In the genomic region with DNA sequence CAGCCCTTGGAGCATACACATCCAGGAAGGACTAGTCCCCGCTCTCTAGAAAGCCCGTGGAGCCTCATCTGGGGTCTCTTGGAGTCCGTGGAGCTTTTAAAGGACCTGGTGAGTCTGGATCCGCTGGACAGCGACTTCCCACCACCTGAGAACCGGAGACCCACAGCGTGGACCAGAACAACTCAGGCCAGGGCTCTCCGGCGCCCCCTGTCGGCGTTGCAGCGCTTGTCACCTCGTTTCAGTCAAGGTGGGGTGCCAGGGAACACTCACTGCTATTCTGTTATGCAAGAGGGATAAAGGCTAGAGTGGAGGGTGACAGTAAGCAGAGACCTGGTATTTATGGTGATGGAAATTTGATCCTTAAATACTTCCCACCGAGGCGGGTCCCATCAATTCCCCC, we compare ENCODE assay signal across 10 mouse cellular contexts. TPM values are rescaled to one million over a fixed set of nuclear protein-coding genes. Genes with fewer than 3 reads are reported as not detected.
A peak's percentile ranks its signal among the peaks of the same experiment; 100 is the strongest.
DNase-seq lines count a peak whose midpoint lies in the region; ATAC-seq and TF ChIP-seq lines count a peak whose summit lies in the region.
"Had no signal": no experiment of that assay in that cellular context is flagged by ENCODE, and none has a peak within 500 bp of the region (broad histone marks: within the 10 kb centered on the region; RNA-seq: fewer than 3 reads in every experiment).

No protein-coding gene starts in this region.

- H3K27ac ChIP-seq in forebrain, postnatal 0 days (ENCODE audit: low read depth, low read length): no peak overlapping the region
- no peak overlapping the region for H3K27ac ChIP-seq in forebrain, embryonic 13.5 days
- no peak overlapping the region for H3K27ac ChIP-seq in spleen, adult 2 months (ENCODE audit: insufficient read depth, low read length)
- H3K27ac ChIP-seq in kidney, postnatal 0 days: no peak overlapping the region
- H3K27ac ChIP-seq: liver, embryonic 15.5 days had no signal

- whole genome bisulfite sequencing in forebrain, postnatal 0 days: 8% methylated on average over 15 of the region's 15 CpGs
- 4% methylated on average over 15 of the region's 15 CpGs for whole genome bisulfite sequencing in forebrain, embryonic 13.5 days
- 4% methylated on average over 15 of the region's 15 CpGs for WGBS in spleen, adult 2 months
- 4% methylated on average over 15 of the region's 15 CpGs for WGBS in kidney, postnatal 0 days

- peak; percentile 54 for DNase-seq in forebrain, postnatal 0 days
- DNase-seq in spleen, adult 2 months (ENCODE audit: low read depth in 1 of 2, low spot score in 2 of 2): no peak
- no peak for DNase-seq in spleen, adult 12 weeks (ENCODE audit: low spot score)
- peak; percentile 77 for DNase-seq in embryo, embryonic 11 days
- peak; percentile 71 for DNase-seq in kidney, postnatal 0 days (ENCODE audit: low spot score)
- peak; percentile 71 for DNase-seq in lung, postnatal 14 days
- peak; percentile 87 for DNase-seq in testis, postnatal 10 days (ENCODE audit: low spot score)

- H3K9ac ChIP-seq in forebrain, postnatal 0 days: no peak overlapping the region
- no peak overlapping the region for H3K9ac ChIP-seq in forebrain, embryonic 13.5 days
- no peak overlapping the region for H3K9ac ChIP-seq in kidney, postnatal 0 days (ENCODE audit: low read depth, low read length)
- H3K9ac ChIP-seq: liver, embryonic 15.5 days had no signal

- H3K4me2 ChIP-seq in forebrain, postnatal 0 days (ENCODE audit: low read depth): no peak overlapping the region
- H3K4me2 ChIP-seq in forebrain, embryonic 13.5 days: no peak overlapping the region
- H3K4me2 ChIP-seq in kidney, postnatal 0 days (ENCODE audit: low read length): no peak overlapping the region
- H3K4me2 ChIP-seq: liver, embryonic 15.5 days had no signal

- no peaks in the 10 kb centered on the region for H3K36me3 ChIP-seq in forebrain, postnatal 0 days (ENCODE audit: insufficient read depth)
- no peaks in the 10 kb centered on the region for H3K36me3 ChIP-seq in forebrain, embryonic 13.5 days (ENCODE audit: poor library complexity, severe bottlenecking)
- no peaks in the 10 kb centered on the region for H3K36me3 ChIP-seq in spleen, adult 2 months (ENCODE audit: control insufficient read depth, insufficient read depth, low read length)
- no peaks in the 10 kb centered on the region for H3K36me3 ChIP-seq in kidney, postnatal 0 days (ENCODE audit: insufficient read depth, low read length)
- H3K36me3 ChIP-seq: liver, embryonic 15.5 days had no signal

- no peak for ATAC-seq in forebrain, postnatal 0 days
- ATAC-seq in forebrain, embryonic 13.5 days: no peak
- ATAC-seq in kidney, postnatal 0 days (replicated peaks; ENCODE audit: low FRiP score, low read depth): no peak

- H3K4me1 ChIP-seq in forebrain, postnatal 0 days (ENCODE audit: insufficient read depth): no peaks in the 10 kb centered on the region
- peaks cover 22% of the 10 kb centered on the region; the same call in 1 of the 2 replicates for H3K4me1 ChIP-seq in forebrain, embryonic 13.5 days
- no peaks in the 10 kb centered on the region for H3K4me1 ChIP-seq in spleen, adult 2 months (ENCODE audit: control insufficient read depth, insufficient read depth, insufficient read length)
- peaks cover 12% of the 10 kb centered on the region; the same call in 1 of the 2 replicates for H3K4me1 ChIP-seq in kidney, postnatal 0 days (replicated peaks; ENCODE audit: insufficient read depth, low read length)
- H3K4me1 ChIP-seq: liver, embryonic 15.5 days had no signal

- TF ChIP-seq POLR2A in spleen, adult 2 months (IDR thresholded peaks at IDR 0.05; ENCODE audit: low read depth, low read length): no peak

- peaks cover 10% of the 10 kb centered on the region; the same call in 1 of the 2 replicates for H3K27me3 ChIP-seq in forebrain, postnatal 0 days (ENCODE audit: insufficient read depth, low read length)
- H3K27me3 ChIP-seq in forebrain, embryonic 13.5 days: peaks cover 16% of the 10 kb centered on the region; the same call in 1 of the 2 replicates
- H3K27me3 ChIP-seq in spleen, adult 2 months (ENCODE audit: control insufficient read depth, insufficient read depth, low read length): peaks cover 10% of the 10 kb centered on the region
- peaks cover 22% of the 10 kb centered on the region for H3K27me3 ChIP-seq in kidney, postnatal 0 days (ENCODE audit: insufficient read depth, low read length)

- TF ChIP-seq CTCF in forebrain, postnatal 0 days (IDR thresholded peaks at IDR 0.05; ENCODE audit: low read depth): peak; percentile 81
- TF ChIP-seq CTCF in spleen, adult 2 months (IDR thresholded peaks at IDR 0.05; ENCODE audit: extremely low read depth, insufficient read depth, insufficient read length, insufficient replicate concordance): peak; percentile 53
- TF ChIP-seq CTCF in kidney, postnatal 0 days (IDR thresholded peaks at IDR 0.05; ENCODE audit: low read depth): peak; percentile 88

- H3K9me3 ChIP-seq in forebrain, postnatal 0 days (ENCODE audit: low read length): no peaks in the 10 kb centered on the region
- H3K9me3 ChIP-seq in forebrain, embryonic 13.5 days (replicated peaks): no peaks in the 10 kb centered on the region
- H3K9me3 ChIP-seq in kidney, postnatal 0 days (replicated peaks; ENCODE audit: low read length): no peaks in the 10 kb centered on the region
- H3K9me3 ChIP-seq: liver, embryonic 15.5 days had no signal

- no peak overlapping the region for H3K4me3 ChIP-seq in forebrain, postnatal 0 days (ENCODE audit: low read depth, low read length)
- no peak overlapping the region for H3K4me3 ChIP-seq in forebrain, embryonic 13.5 days
- no peak overlapping the region for H3K4me3 ChIP-seq in spleen, adult 2 months (ENCODE audit: extremely low read depth, insufficient read depth, insufficient read length)
- H3K4me3 ChIP-seq in kidney, postnatal 0 days (replicated peaks; ENCODE audit: low read depth, low read length): no peak overlapping the region
- H3K4me3 ChIP-seq: liver, embryonic 15.5 days had no signal

RNA-seq across cellular contexts. Expression of gene Zfp536, which starts 2.1 kb away (rescaled TPM):
- 24.3 and 34.9 TPM in 2 replicates for total RNA-seq in forebrain, postnatal 0 days (2014; rRNA removed)
- polyA plus RNA-seq in forebrain, postnatal 0 days (2015; fragmentation: Nextera tagmentation; extraction: Ambion mirVana): 8.1 and 17.0 TPM in 2 replicates
- polyA plus RNA-seq in forebrain, embryonic 13.5 days (2015; fragmentation: Nextera tagmentation; extraction: Ambion mirVana): 39.7 and 42.0 TPM in 2 replicates
- polyA plus RNA-seq in spleen, adult 2 months (2012; rRNA removed): 0.12 and 0.13 TPM in 2 replicates
- polyA plus RNA-seq in kidney, postnatal 0 days (2015; fragmentation: Nextera tagmentation; extraction: Ambion mirVana): 3.7 and 4.0 TPM in 2 replicates
- polyA plus RNA-seq: C2C12 had no signal

Comparison
In these comparisons a context has a peak if more than half of its experiments do, and no peak if none do; other contexts are left out.
1. DNase-seq: peak in forebrain, postnatal 0 days (single experiment), embryo, embryonic 11 days (single experiment), kidney, postnatal 0 days (single experiment), lung, postnatal 14 days (single experiment) and testis, postnatal 10 days (single experiment); none in spleen, adult 2 months (0 of 2) and spleen, adult 12 weeks (single experiment).
2. Peak in every context shown above with its lines, with median percentiles within 50 percentile points of each other: CTCF ChIP-seq.